Mouse (Mus musculus) lung, embryonic 16.5 days (tissue): ENCODE measurements around the gene Rcbtb2. TPM values are rescaled to one million over a fixed set of nuclear protein-coding genes. Genes with fewer than 3 reads are reported as not detected.

Experiments
- ATAC-seq: fragments of 200-750 bp; cut with Nextera tagmentation; 2 replicates; pipeline ENCODE4 v1.8.0; 2017; ENCODE audit warnings: low read depth, mild to moderate bottlenecking, moderate library complexity
- H3K27ac ChIP-seq: fragments of 300-500 bp; sonication (generic); 2 replicates; pipeline ENCODE4 v1.5.1; 2014; ENCODE audit warnings: mild to moderate bottlenecking, control low read depth, low read length
- H3K27me3 ChIP-seq: fragments of 300-500 bp; sonication (generic); 2 replicates; pipeline ENCODE4 v1.6.1; 2014; ENCODE audit warnings: low read depth, low read length, mixed read lengths; ENCODE audit not compliant: control insufficient read depth, insufficient read depth
- H3K36me3 ChIP-seq: fragments of 300-500 bp; sonication (generic); 2 replicates; pipeline ENCODE4 v1.6.1; 2014; ENCODE audit warnings: low read length; ENCODE audit not compliant: control insufficient read depth, insufficient read depth
- H3K4me1 ChIP-seq: fragments of 300-500 bp; sonication (generic); replicated peaks from 2 replicates; pipeline ENCODE4 v1.6.1; 2014; ENCODE audit warnings: low read length, mixed read lengths; ENCODE audit not compliant: control insufficient read depth, insufficient read depth
- H3K4me2 ChIP-seq: fragments of 300-500 bp; sonication (generic); 2 replicates; pipeline ENCODE4 v1.6.1; 2014; ENCODE audit warnings: low read depth, low read length, control low read depth
- H3K4me3 ChIP-seq: fragments of 300-500 bp; sonication (generic); 2 replicates; pipeline ENCODE4 v1.5.1; 2014; ENCODE audit warnings: mild to moderate bottlenecking, low read length, control low read depth
- H3K9ac ChIP-seq: fragments of 300-500 bp; sonication (generic); 2 replicates; pipeline ENCODE4 v1.6.1; 2014; ENCODE audit warnings: low read length, control low read depth
- H3K9me3 ChIP-seq: fragments of 300-500 bp; sonication (generic); 2 replicates; pipeline ENCODE4 v1.6.1; 2016; ENCODE audit warnings: low read length; ENCODE audit not compliant: control insufficient read depth
- WGBS: fragments of 180-500 bp; shearing (Covaris S2); extraction: QIAGEN DNeasy Blood & Tissue Kit; methylation state at CpG from one replicate; pipeline ENCODE4 v1.1.7; 2014; 5-methylcytosine and 5-hydroxymethylcytosine counted together
- microRNA counts: library from miRNA; unstranded; fragments of <30 nt; microRNA quantifications from one replicate; lab custom pipeline; 2016
- microRNA-seq: library from miRNA; unstranded; fragments of <30 nt; microRNA quantifications from one replicate; pipeline ENCODE4, GENCODE M21; 2016
- polyA plus RNA-seq: library from polyadenylated mRNA; unstranded; fragments of >200 nt; fragmentation: Nextera tagmentation; extraction: Ambion mirVana; gene quantifications from 2 replicates; pipeline ENCODE4 v1.2.1, GENCODE M21; 2015

Gene Rcbtb2
- polyA plus RNA-seq, 1 experiment from 2014 or later: 101 TPM

DNA sequence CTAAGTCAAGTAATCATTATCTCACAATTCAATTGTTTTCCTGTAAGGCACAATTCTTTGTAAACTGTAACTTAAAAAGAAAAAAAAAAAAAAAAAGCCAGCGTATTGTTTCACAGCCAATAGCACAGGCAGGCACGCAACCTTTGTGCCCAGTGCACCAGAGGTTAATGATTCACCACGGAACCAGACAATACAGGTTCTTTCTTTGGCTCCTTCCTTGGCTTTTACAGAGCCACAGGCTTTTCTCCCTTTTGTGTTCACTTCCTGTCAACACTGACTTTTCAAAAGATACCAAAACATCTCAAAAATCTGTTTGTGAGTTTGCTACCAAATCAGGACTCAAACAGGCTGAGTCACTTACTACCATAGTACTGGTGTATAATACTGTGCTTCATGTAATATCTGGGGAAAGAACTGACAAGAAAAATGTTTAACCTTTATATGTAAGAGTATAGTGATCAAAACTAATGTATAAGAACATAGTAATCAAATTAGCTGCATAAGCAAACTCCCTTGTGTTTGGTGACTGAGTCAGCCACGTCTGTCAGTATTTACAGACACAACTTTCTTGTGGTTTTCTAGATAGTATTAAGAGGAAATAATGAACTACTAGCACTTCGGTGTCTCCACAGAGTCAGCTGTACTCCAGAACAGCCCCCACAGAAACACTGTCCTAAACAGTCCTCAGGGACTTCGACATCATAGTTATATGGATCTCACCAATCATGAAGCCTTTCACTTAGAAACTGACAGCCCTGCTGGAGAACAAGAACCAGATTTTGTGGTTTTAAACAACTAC, 130.8 kb downstream of the Rcbtb2 start:
- no peak overlapping the region for H3K4me2 ChIP-seq
- no peak overlapping the region for H3K4me3 ChIP-seq
- WGBS: 34% methylated on average over 6 of the region's 6 CpGs
- H3K27ac ChIP-seq: peak overlapping the region; percentile 63; the same call in 1 of the 2 replicates
- peak; percentile 79 for ATAC-seq
- no peaks in the 10 kb centered on the region for H3K36me3 ChIP-seq
- H3K27me3 ChIP-seq: no peaks in the 10 kb centered on the region
- peaks cover 21% of the 10 kb centered on the region for H3K4me1 ChIP-seq
- no peaks in the 10 kb centered on the region for H3K9me3 ChIP-seq
- no peak overlapping the region for H3K9ac ChIP-seq

DNA sequence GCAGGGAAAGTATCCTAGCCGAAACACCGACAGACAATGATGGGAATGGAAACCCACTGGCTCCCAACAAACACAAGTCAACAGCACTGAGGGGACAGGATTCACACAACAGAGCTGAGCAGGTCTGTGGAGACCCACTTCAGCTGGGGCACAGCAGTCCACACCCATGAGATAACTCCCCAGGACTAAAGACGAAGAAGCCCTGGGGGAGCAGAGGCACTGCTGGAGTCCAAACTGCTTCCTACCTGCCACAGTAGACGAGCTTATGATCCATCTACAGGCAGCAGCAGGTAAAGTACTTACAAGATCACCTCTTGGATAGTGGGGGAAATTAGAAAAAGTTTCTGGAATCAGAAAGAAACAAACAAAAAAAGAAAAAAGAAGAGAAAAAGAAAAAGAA, 131.6 kb downstream of the Rcbtb2 start:
- no peak overlapping the region for H3K4me3 ChIP-seq
- H3K27me3 ChIP-seq: no peaks in the 10 kb centered on the region
- no peak overlapping the region for H3K4me2 ChIP-seq
- 77% methylated on average over 4 of the region's 4 CpGs for WGBS
- H3K9ac ChIP-seq: no peak overlapping the region
- H3K27ac ChIP-seq: no peak overlapping the region
- no peaks in the 10 kb centered on the region for H3K9me3 ChIP-seq
- no peak for ATAC-seq
- peaks cover 21% of the 10 kb centered on the region for H3K4me1 ChIP-seq
- no peaks in the 10 kb centered on the region for H3K36me3 ChIP-seq

DNA sequence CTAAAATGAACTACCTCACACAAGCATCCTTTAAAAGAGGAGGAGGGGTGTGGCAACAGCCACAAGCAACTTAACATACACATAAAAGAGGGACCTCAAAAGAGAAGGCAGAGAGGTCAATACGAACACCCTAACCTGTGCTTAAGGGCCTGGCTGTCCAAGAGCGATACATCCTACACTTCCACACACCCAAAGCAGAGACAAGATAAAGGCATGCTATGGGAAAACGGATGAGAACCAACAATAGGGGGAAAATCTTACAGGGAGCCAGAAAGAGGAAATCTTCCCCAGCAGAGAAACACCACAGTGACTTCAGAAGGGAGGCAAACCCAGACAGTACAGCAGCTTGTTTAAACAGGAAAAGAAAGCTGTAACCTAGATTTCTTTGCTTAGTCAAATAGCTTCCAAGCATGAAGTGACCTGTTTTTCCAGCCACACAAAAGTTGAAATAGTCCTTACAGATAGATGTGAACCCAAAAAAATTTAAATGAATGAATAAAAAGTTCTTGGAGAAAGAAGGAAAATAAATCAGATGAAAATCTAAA, 132.7 kb downstream of the Rcbtb2 start:
- peak overlapping the region; percentile 59 for H3K27ac ChIP-seq
- no peak overlapping the region for H3K4me3 ChIP-seq
- H3K27me3 ChIP-seq: no peaks in the 10 kb centered on the region
- peak; percentile 40; the same call in 1 of the 2 replicates for ATAC-seq
- H3K9ac ChIP-seq: no peak overlapping the region
- H3K4me2 ChIP-seq: no peak overlapping the region
- H3K36me3 ChIP-seq: no peaks in the 10 kb centered on the region
- WGBS: 45% methylated on average over 3 of the region's 3 CpGs
- H3K4me1 ChIP-seq: peaks cover 21% of the 10 kb centered on the region
- no peaks in the 10 kb centered on the region for H3K9me3 ChIP-seq

DNA sequence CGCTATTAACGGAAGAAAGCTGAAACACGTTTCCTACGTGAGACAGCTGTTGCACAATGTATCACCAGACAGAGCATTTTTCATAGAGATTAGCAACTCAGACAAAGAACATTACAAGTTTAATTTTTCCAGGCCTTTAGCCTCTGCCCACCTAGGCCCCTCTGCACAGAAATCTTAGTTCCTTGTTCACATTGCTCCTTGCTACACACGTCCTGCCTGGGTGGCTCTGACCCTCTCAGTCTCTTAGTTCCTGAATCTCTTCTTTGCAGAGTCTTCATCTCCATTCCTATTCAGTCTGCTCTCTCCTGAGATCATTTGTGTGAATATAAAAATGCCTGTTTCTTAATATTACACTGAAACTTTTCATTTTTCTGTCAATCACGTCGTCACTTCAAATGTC, 134.5 kb downstream of the Rcbtb2 start:
- Histone ChIP-seq H3K9me3 (peaks cover 4% of the 10 kb centered on the region; the same call in 1 of the 2 replicates), H3K27me3 (no peaks in the 10 kb centered on the region), H3K4me3 (no peak overlapping the region), H3K27ac (peak overlapping the region; percentile 41; the same call in 1 of the 2 replicates), H3K36me3 (peaks cover 4% of the 10 kb centered on the region), H3K9ac (no peak overlapping the region), H3K4me2 (no peak overlapping the region), H3K4me1 (peaks cover 19% of the 10 kb centered on the region)
- ATAC-seq: no peak
- WGBS: 50% methylated on average over 7 of the region's 7 CpGs

MicroRNAs within 50 kb of the gene (microRNA counts, 519-probe panel; counts per million panel counts)
- not detected for microRNA mmu-miR-687 (lab: Ali Mortazavi, UCI)

Small RNA genes lying within 50 kb of the gene (microRNA-seq; reads per million reads assigned to microRNA genes)
- not detected for gene Mir687

Other genes starting within 250 kb of the Rcbtb2 start
- 0.60 and 1.2 TPM in 2 replicates for gene Cysltr2, start 73.9 kb upstream of the Rcbtb2 start, polyA plus RNA-seq
- gene Lpar6, start 114.9 kb downstream of the Rcbtb2 start, polyA plus RNA-seq: 13.7 and 14.1 TPM in 2 replicates
- 14.4 and 15.6 TPM in 2 replicates for gene Rb1, start 202.8 kb downstream of the Rcbtb2 start, polyA plus RNA-seq